9 mouse cellular contexts compared by ENCODE assay signal in the genomic region with DNA sequence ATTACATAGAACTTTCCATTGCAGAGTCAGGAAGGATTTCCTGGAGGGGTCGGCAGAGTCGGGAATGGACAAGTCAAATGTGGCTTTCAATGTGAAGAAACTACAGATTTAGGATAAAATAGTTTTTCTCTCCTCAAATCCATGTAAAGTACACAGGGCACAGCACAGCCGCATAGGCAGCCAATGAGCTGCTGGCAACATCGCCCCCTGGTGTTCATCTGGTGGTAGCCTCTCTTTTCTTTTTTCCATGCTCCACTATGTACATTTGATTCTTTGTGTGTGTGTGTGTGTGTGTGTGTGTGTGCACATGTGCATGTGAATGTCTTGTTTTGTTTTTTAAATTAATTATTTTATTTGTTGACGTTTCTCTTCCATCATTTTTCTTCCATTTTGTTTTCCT.
DNase-seq lines count a peak whose midpoint lies in the region; ATAC-seq and TF ChIP-seq lines count a peak whose summit lies in the region.
"Had no signal": no experiment of that assay in that cellular context is flagged by ENCODE, and none has a peak within 500 bp of the region (broad histone marks: within the 10 kb centered on the region; RNA-seq: fewer than 3 reads in every experiment).

No protein-coding gene starts in this region.

- peak; percentile 53 for TF ChIP-seq CTCF in heart, postnatal 0 days (IDR thresholded peaks at IDR 0.05; ENCODE audit: low read depth)
- peak; percentile 88; the same call in 1 of the 2 replicates for TF ChIP-seq CTCF in testis, adult 2 months (IDR thresholded peaks at IDR 0.05; ENCODE audit: control insufficient read depth, insufficient read depth, insufficient replicate concordance, low read depth, low read length)

- no peak overlapping the region for H3K27ac ChIP-seq in heart, postnatal 0 days (ENCODE audit: low read depth)
- no peak overlapping the region for H3K27ac ChIP-seq in testis, adult 2 months (ENCODE audit: control insufficient read depth, insufficient read depth, low read depth, low read length)
- H3K27ac ChIP-seq: midbrain, embryonic 12.5 days had no signal

- no peaks in the 10 kb centered on the region for H3K9me3 ChIP-seq in heart, postnatal 0 days (replicated peaks; ENCODE audit: control insufficient read depth, low read length)
- H3K9me3 ChIP-seq: midbrain, embryonic 12.5 days had no signal

- DNase-seq in heart, postnatal 0 days (ENCODE audit: low spot score): no peak
- DNase-seq in heart, adult 9 months (ENCODE audit: low spot score in 2 of 2): no peak
- no peak for DNase-seq in testis, postnatal 14 days (ENCODE audit: low spot score)
- DNase-seq in cerebellum, adult 9-10 months: peak; percentile 2
- DNase-seq in lung, postnatal 25 days (ENCODE audit: low spot score): peak; percentile 16
- DNase-seq in T-cell, adult 2 months (ENCODE audit: low spot score): no peak
- DNase-seq in frontal cortex, postnatal 25 days (ENCODE audit: low spot score in 2 of 2): no peak

- TF ChIP-seq POLR2A in testis, adult 2 months (IDR thresholded peaks at IDR 0.05; ENCODE audit: control insufficient read depth, low read depth, low read length): no peak

- no peaks in the 10 kb centered on the region; the same call in 1 of the 2 replicates for H3K4me1 ChIP-seq in heart, postnatal 0 days (ENCODE audit: control insufficient read depth, insufficient read depth)
- H3K4me1 ChIP-seq in testis, adult 2 months (ENCODE audit: control insufficient read depth, insufficient read depth, low read length): no peaks in the 10 kb centered on the region

- no peak overlapping the region for H3K4me2 ChIP-seq in heart, postnatal 0 days (ENCODE audit: low read depth, low read length)
- H3K4me2 ChIP-seq: midbrain, embryonic 12.5 days had no signal

- no peak for TF ChIP-seq EP300 in heart, postnatal 0 days (IDR thresholded peaks at IDR 0.05; ENCODE audit: low read depth)

- H3K9ac ChIP-seq in heart, postnatal 0 days (replicated peaks; ENCODE audit: low read depth, low read length): no peak overlapping the region
- H3K9ac ChIP-seq: midbrain, embryonic 12.5 days had no signal

- H3K4me3 ChIP-seq in heart, postnatal 0 days (ENCODE audit: low read depth, low read length): no peak overlapping the region
- H3K4me3 ChIP-seq in testis, adult 2 months (ENCODE audit: control insufficient read depth, low read depth, low read length): no peak overlapping the region
- H3K4me3 ChIP-seq: midbrain, embryonic 12.5 days had no signal

- no peaks in the 10 kb centered on the region for H3K36me3 ChIP-seq in heart, postnatal 0 days (replicated peaks; ENCODE audit: control insufficient read depth, insufficient read depth, low read length)
- H3K36me3 ChIP-seq in testis, adult 2 months (ENCODE audit: control insufficient read depth, insufficient read depth, low read length): no peaks in the 10 kb centered on the region
- H3K36me3 ChIP-seq: midbrain, embryonic 12.5 days had no signal

- ATAC-seq in heart, postnatal 0 days (ENCODE audit: insufficient read depth, low read depth): no peak

- H3K27me3 ChIP-seq in heart, postnatal 0 days (ENCODE audit: control insufficient read depth, insufficient read depth, low read length): no peaks in the 10 kb centered on the region
- no peaks in the 10 kb centered on the region for H3K27me3 ChIP-seq in testis, adult 2 months (ENCODE audit: control insufficient read depth, insufficient read depth, low read length)
- H3K27me3 ChIP-seq: midbrain, embryonic 12.5 days had no signal

- 51% methylated on average over 5 of the region's 5 CpGs for WGBS in heart, postnatal 0 days

Comparison
In these comparisons a context has a peak if more than half of its experiments do, and no peak if none do; other contexts are left out.
1. DNase-seq: peak in cerebellum, adult 9-10 months (single experiment) and lung, postnatal 25 days (single experiment); none in heart, postnatal 0 days (single experiment), heart, adult 9 months (0 of 2), testis, postnatal 14 days (single experiment), T-cell, adult 2 months (single experiment) and frontal cortex, postnatal 25 days (0 of 2).